Mouse (Mus musculus) cerebellum, postnatal 14 days (tissue): ENCODE results near the gene Pbx1.

ENCODE experiments used
- DNase-seq, 2 experiments: peaks; one replicate each; pipeline ENCODE4 v3.0.0; 2021; ENCODE audit warnings: mixed read lengths in 2 of 2

Pbx1 gene

DNA sequence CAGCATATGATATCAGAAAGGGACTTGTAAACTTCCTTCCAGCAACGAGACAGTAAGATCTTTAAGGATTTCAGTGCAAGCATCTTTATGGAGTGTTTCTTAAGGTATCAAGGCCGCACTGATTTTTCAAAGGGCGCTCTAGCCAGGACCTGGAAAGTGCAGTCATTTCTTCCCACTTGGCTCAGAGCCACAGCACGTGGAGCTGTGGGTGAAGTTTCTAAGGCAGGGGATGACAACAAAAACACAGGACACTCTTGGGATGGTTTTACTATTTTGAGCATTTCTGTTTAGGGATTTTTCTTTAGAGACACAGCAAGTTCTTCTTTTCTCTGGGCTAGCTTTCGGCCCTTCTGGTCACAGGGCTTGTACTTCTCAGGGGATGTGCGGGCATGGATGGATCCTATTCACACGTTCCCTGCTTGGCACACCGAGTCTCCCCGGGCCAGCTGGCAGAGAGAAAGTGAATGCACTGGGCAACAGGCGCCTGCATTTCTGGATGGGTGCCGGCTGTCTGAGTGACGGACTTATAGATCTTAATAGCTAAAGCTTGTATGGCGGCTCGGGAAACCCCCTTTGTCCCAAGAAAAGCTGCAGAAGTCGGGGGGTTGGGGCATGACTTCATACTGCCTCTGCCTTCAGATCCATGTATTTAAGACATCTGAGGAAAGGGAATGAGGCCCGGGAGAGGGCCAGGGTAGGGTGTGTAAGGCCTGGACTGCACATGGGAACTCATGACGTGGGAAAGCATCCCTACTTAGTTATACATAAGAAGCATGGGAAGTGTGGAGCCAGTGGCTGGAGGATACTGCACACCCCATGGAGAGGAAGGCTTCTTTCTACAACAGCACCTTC is 215.9 kb downstream of the Pbx1 start:
- DNase-seq: peak; percentile 78 to 80

DNA sequence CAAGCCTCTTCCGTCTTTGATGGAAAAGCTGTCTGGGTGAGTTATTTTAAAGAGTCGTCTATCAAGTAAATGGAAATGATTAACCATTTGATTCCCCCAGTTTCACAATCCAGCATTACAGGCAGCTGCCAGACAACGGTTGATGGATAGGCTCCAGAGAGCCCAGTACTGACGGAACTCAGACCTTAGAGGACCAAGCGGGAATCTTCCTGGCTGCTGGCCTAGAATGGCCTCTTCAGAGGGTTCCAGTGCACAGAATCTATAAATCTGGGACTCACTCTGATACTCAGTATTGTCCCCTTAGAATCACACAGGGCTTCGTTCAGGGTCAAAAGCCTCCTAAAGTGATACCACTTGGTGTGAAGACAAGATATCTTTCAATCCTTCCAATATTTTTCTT is 216.6 kb downstream of the Pbx1 start:
- DNase-seq: no peak

DNA sequence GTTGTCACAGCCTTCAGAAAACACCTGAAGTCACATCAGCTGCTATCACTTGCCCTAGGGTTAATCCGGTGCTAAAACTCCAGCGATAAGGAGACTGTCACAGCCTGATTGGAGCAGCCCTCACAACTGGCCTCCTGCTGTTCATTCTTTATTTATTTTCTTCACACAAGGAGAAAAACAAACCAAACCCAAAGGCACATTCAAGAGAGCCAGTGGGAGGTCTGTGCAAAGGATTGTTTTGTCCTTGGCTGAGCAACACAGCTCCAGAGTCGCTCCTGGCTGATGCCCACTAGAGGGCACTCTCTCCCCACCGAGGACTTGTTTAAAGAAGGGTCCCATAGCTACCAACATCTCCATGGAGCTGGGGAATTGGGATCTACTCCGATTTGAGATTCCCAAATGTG is 218.0 kb downstream of the Pbx1 start:
- DNase-seq: peak; percentile 87 to 90

DNA sequence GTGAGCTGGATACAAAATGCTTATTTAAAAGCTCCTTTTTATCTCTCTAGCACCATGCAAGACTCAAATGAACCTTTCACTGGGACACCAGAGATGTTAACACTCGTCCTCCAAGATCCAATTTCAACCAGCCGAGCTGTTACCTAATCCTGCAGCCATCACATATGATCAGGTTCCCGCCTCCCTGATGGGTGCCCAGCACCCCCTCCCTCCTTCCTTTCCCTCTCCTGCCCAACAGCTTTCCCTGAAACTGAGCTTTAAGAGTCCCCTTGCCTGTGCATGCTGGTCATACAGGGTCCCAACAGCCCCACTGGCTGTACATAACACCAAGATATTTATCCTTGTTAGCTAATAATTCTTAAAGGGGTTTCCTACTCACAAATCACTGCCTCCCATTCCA is 218.5 kb downstream of the Pbx1 start:
- no peak for DNase-seq

DNA sequence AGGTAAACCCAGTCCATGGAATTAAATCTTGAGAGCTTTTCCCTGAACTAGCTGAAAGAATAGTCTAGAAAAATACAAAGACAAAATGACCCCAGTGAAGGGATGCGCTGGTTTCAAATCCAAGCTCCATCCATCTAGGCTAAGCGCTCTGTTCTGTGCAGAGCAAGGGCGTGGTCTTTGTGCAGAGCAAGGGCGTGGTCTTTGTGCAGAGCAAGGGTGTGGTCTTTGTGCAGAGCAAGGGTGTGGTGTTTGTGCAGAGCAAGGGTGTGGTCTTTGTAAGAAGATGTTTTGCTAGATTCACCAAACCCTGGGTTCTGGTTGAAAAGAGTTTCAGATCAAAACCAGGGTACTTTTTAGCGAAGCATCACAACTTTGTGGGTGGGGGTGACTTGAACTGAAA is 221.7 kb downstream of the Pbx1 start:
- no peak for DNase-seq

- no peak for DNase-seq
These were observed 231.4 kb downstream of the Pbx1 start for GRCm38 (mm10) chr1:168200570-168201156.

GRCm38 (mm10) chr1:168198276-168198675 is 233.8 kb downstream of the Pbx1 start:
- no peak for DNase-seq

DNA sequence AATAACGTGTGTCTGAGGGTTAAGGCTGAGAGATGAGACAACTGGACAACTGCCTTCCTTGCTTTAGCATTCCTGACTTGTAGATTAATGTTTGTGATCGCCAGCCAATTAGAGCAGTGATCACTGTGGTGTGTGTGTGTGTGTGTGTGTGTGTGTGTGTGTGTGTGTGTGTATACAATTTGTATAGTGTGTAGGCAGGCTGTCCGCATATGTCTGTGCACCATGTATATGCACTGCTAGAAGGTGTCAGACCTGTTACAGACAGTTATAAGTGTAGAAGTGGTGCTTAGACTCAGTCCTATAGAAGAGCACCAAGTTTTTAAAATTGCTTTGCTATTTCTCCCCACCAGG is 234.2 kb downstream of the Pbx1 start:
- no peak for DNase-seq

- no peak for DNase-seq
These were observed 234.7 kb downstream of the Pbx1 start for GRCm38 (mm10) chr1:168197195-168197907.

- no peak for DNase-seq
These were observed 238.7 kb downstream of the Pbx1 start for GRCm38 (mm10) chr1:168193364-168193763.

DNA sequence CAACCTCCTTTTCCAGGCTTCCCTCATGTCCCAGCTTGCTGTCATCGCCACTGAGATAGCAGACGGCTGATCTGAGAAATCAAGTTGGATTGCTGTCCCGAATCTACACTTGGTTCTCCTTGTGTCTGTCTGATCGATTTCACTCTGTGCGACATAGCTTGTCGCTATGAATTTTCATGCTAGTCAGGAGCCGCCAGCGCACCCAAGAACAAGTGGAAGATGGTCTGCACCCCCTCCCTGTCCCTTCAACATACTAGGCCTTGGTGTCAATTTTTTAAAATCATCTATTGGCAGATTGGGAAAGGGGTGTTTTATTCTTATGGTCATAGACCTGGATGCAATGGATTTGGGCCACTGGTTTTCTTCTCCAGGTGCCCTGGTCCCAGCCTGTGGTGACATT is 249.3 kb downstream of the Pbx1 start:
- DNase-seq: no peak

GRCm38 (mm10) chr1:168180622-168181441 is 251.2 kb downstream of the Pbx1 start:
- no peak for DNase-seq

- DNase-seq: no peak
These were observed 252.4 kb downstream of the Pbx1 start for GRCm38 (mm10) chr1:168179691-168180090.

GRCm38 (mm10) chr1:168178611-168179010 is 253.5 kb downstream of the Pbx1 start:
- no peak for DNase-seq

- DNase-seq: no peak
These were observed 256.5 kb downstream of the Pbx1 start for GRCm38 (mm10) chr1:168175586-168175985.

GRCm38 (mm10) chr1:168169791-168170190 is 262.3 kb downstream of the Pbx1 start:
- DNase-seq: no peak

GRCm38 (mm10) chr1:168169052-168169779 is 262.9 kb downstream of the Pbx1 start:
- DNase-seq: no peak

- DNase-seq: no peak
These were observed 264.3 kb downstream of the Pbx1 start for GRCm38 (mm10) chr1:168167781-168168180.

GRCm38 (mm10) chr1:168166841-168167240 is 265.2 kb downstream of the Pbx1 start:
- no peak for DNase-seq

DNA sequence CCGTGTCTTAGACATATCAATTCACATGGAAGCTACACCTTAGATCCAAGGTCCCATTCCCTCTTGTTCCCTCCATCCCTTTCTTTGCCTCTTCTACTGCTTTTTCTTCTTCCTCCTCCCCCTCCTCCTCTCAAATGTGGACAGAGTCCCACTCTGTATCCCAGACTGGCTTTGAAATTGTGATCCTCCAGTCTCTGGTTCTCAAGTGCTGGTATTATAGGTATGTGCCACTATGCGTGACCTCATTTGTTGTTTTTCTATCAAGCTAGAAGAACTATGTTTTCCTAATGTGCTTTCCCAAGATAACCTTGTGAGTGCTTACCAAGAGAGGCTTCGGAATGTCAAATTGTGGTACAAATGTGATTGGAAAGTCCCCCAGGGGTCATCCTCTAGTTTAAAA is 267.1 kb downstream of the Pbx1 start:
- no peak for DNase-seq

GRCm38 (mm10) chr1:168163521-168164233 is 268.4 kb downstream of the Pbx1 start:
- DNase-seq: no peak
